Mouse (Mus musculus): ENCODE results near the gene Sept3.

- TF ChIP-seq POLR2A (IDR thresholded peaks at IDR 0.05; ENCODE audit: borderline replicate concordance, control insufficient read depth, low read depth, low read length) (no peak), CTCF (IDR thresholded peaks at IDR 0.05; ENCODE audit: control insufficient read depth, insufficient read depth, low read length) (no peak)
These were observed at the start of gene Sept3 for GRCm38 (mm10) chr15:82274593-82274926.
